Mouse (Mus musculus) cortical plate, adult 2 months (tissue): ENCODE results near the gene Hhatl.

Source experiments
- CTCF ChIP-seq: fragments of 200-500 bp; IDR thresholded peaks from 2 replicates; pipeline ENCODE4 v1.5.1; 2011; ENCODE audit warnings: mild to moderate bottlenecking, control low read depth, low read length; ENCODE audit not compliant: insufficient read depth; ENCODE audit errors: extremely low read depth
- POLR2A ChIP-seq: fragments of 200-500 bp; IDR thresholded peaks from 2 replicates; pipeline ENCODE4 v1.6.1; 2011; ENCODE audit warnings: mild to moderate bottlenecking, low read length, control low read depth; ENCODE audit not compliant: insufficient read depth; ENCODE audit errors: extremely low read depth

GRCm38 (mm10) chr9:121740490-121740889 lies 51.8 kb downstream of the Hhatl start:
- TF ChIP-seq POLR2A (no peak), CTCF (no peak)
